Mouse (Mus musculus) brain, embryonic 14.5 days (tissue): ENCODE measurements around the gene Hivep1.

Source experiments
- CTCF ChIP-seq: fragments of 200-500 bp; IDR thresholded peaks from 2 replicates; pipeline ENCODE4 v1.5.1; 2012; ENCODE audit warnings: inconsistent platforms, mild to moderate bottlenecking, moderate library complexity, borderline replicate concordance; ENCODE audit not compliant: insufficient read depth, insufficient read length; ENCODE audit errors: extremely low read depth
- POLR2A ChIP-seq: fragments of 200-500 bp; IDR thresholded peaks from 2 replicates; pipeline ENCODE4 v1.6.1; 2012; ENCODE audit warnings: mild to moderate bottlenecking, inconsistent platforms, borderline replicate concordance; ENCODE audit not compliant: poor library complexity, insufficient read depth, insufficient read length, severe bottlenecking; ENCODE audit errors: extremely low read depth

- TF ChIP-seq CTCF (no peak), POLR2A (no peak)
These were observed 170.6 kb downstream of the Hivep1 start for GRCm38 (mm10) chr13:42222401-42222800.
